Mouse (Mus musculus): ENCODE results near the gene Tcf7l1. TPM values are rescaled to one million over a fixed set of nuclear protein-coding genes. Genes with fewer than 3 reads are reported as not detected.

The Tcf7l1 gene
- total and polyA plus RNA-seq, 3 experiments = not detected

GRCm38 (mm10) chr6:72755267-72755889 is 33.7 kb downstream of the Tcf7l1 start:
- Histone ChIP-seq H3K4me1 (ENCODE audit: control insufficient read depth in 1 of 2, insufficient read depth in 2 of 2, low read length in 2 of 2) (no peaks in the 10 kb centered on the region), H3K36me3 (ENCODE audit: control insufficient read depth in 1 of 2, insufficient read depth in 2 of 2, low read length in 2 of 2) (no peaks in the 10 kb centered on the region), H3K27me3 (ENCODE audit: control insufficient read depth in 1 of 2, insufficient read depth in 2 of 2, low read length in 2 of 2) (no peaks in the 10 kb centered on the region; a peak in 1 of 4 replicates), H3K27ac (ENCODE audit: control insufficient read depth, low read depth, low read length) (no peak overlapping the region), H3K9ac (ENCODE audit: control insufficient read depth, low read depth, low read length, poor library complexity, severe bottlenecking) (no peak overlapping the region), H3K4me3 (ENCODE audit: control insufficient read depth in 1 of 2, insufficient read depth in 1 of 2, low read depth in 2 of 2, low read length in 2 of 2) (no peak overlapping the region), H3K9me3 (replicated peaks; ENCODE audit: insufficient read depth, low read length) (no peaks in the 10 kb centered on the region), H3K79me2 (ENCODE audit: control insufficient read depth, insufficient read depth, low read length, poor library complexity) (no peaks in the 10 kb centered on the region)
- DNase-seq (ENCODE audit: low read depth, low spot score) = no peak
- TF ChIP-seq SIN3A (IDR thresholded peaks at IDR 0.05; ENCODE audit: low read length) = no peak

- no peaks in the 10 kb centered on the region for H3K9me3 ChIP-seq (replicated peaks; ENCODE audit: insufficient read depth, low read length)
- H3K79me2 ChIP-seq (ENCODE audit: control insufficient read depth, insufficient read depth, low read length, poor library complexity) = no peaks in the 10 kb centered on the region
- no peaks in the 10 kb centered on the region for H3K36me3 ChIP-seq (ENCODE audit: control insufficient read depth in 1 of 2, insufficient read depth in 2 of 2, low read length in 2 of 2)
- H3K27me3 ChIP-seq (ENCODE audit: control insufficient read depth in 1 of 2, insufficient read depth in 2 of 2, low read length in 2 of 2) = peaks cover 4 to 5% of the 10 kb centered on the region in 2 experiments; a peak in 3 of 4 replicates
- no peaks in the 10 kb centered on the region for H3K4me1 ChIP-seq (ENCODE audit: control insufficient read depth in 1 of 2, insufficient read depth in 2 of 2, low read length in 2 of 2)
- TF ChIP-seq USF1 (IDR thresholded peaks at IDR 0.05; ENCODE audit: low read depth, low read length) (no peak), E2F4 (IDR thresholded peaks at IDR 0.05; ENCODE audit: borderline replicate concordance, low read depth, low read length) (no peak), ZC3H11A (IDR thresholded peaks at IDR 0.05; ENCODE audit: low read depth, low read length) (no peak), UBTF (IDR thresholded peaks at IDR 0.05; ENCODE audit: borderline replicate concordance, insufficient read depth, low read depth, low read length) (no peak), SMC3 (IDR thresholded peaks at IDR 0.05; ENCODE audit: low read depth, low read length) (no peak), POLR2AphosphoS5 (IDR thresholded peaks at IDR 0.05; ENCODE audit: borderline replicate concordance, low read depth, low read length) (no peak), MAFK (IDR thresholded peaks at IDR 0.05; ENCODE audit: borderline replicate concordance, low read depth, low read length) (no peak), JUND (IDR thresholded peaks at IDR 0.05; ENCODE audit: low read depth, low read length) (no peak), ELF1 (IDR thresholded peaks at IDR 0.05; ENCODE audit: low read depth, low read length) (no peak), TCF12 (IDR thresholded peaks at IDR 0.05; ENCODE audit: low read depth, low read length) (no peak), MYB (IDR thresholded peaks at IDR 0.05; ENCODE audit: low read depth, low read length) (no peak), CTCF (IDR thresholded peaks at IDR 0.05 in 2 of 3, conservative IDR thresholded peaks at IDR 0.05 in 1 of 3; ENCODE audit: control insufficient read depth in 1 of 3, insufficient read depth in 1 of 3, low read depth in 2 of 3, low read length in 3 of 3, poor library complexity in 1 of 3, severe bottlenecking in 1 of 3) (no peak), USF2 (IDR thresholded peaks at IDR 0.05; ENCODE audit: borderline replicate concordance in 1 of 2, insufficient read depth in 1 of 2, low read depth in 1 of 2, low read length in 2 of 2) (no peak), ZMIZ1 (IDR thresholded peaks at IDR 0.05; ENCODE audit: low read depth, low read length) (no peak), BHLHE40 (IDR thresholded peaks at IDR 0.05; ENCODE audit: borderline replicate concordance, low read depth, low read length) (no peak), NRF1 (IDR thresholded peaks at IDR 0.05; ENCODE audit: insufficient read depth, low read depth, low read length, poor library complexity, severe bottlenecking) (no peak), KAT2A (conservative IDR thresholded peaks at IDR 0.05; ENCODE audit: low read depth, low read length) (no peak), MYC (IDR thresholded peaks at IDR 0.05; ENCODE audit: low read depth, low read length) (no peak), POLR2AphosphoS2 (IDR thresholded peaks at IDR 0.05; ENCODE audit: low read length) (no peak)
- no peak overlapping the region for H3K27ac ChIP-seq (ENCODE audit: control insufficient read depth, low read depth, low read length)
- H3K4me3 ChIP-seq (ENCODE audit: control insufficient read depth in 1 of 2, insufficient read depth in 1 of 2, low read depth in 2 of 2, low read length in 2 of 2) = no peak overlapping the region
- no peak for DNase-seq (ENCODE audit: low read depth, low spot score)
- no peak overlapping the region for H3K9ac ChIP-seq (ENCODE audit: control insufficient read depth, low read depth, low read length, poor library complexity, severe bottlenecking)
These were observed 34.8 kb downstream of the Tcf7l1 start for GRCm38 (mm10) chr6:72754215-72754614.
